Mouse (Mus musculus) limb, embryonic 11.5 days (tissue): Measurements from ENCODE around the gene Aup1. TPM values are rescaled to one million over a fixed set of nuclear protein-coding genes. Genes with fewer than 3 reads are reported as not detected.

Source experiments
- ATAC-seq: fragments of 200-750 bp; cut with Nextera tagmentation; 2 replicates; pipeline ENCODE4 v1.8.0; 2017; ENCODE audit warnings: low read depth; ENCODE audit not compliant: insufficient number of reproducible peaks, low FRiP score, low TSS enrichment
- DNase-seq: peaks from one replicate; pipeline ENCODE4 v3.0.0-alpha.2; 2015; ENCODE audit warnings: low spot score
- H3K27ac ChIP-seq: fragments of 300-500 bp; sonication (generic); replicated peaks from 2 replicates; pipeline ENCODE4 v1.5.1; 2014; ENCODE audit warnings: low read depth, mild to moderate bottlenecking, low read length
- H3K27me3 ChIP-seq: fragments of 300-500 bp; sonication (generic); 2 replicates; pipeline ENCODE4 v1.6.1; 2014; ENCODE audit warnings: mild to moderate bottlenecking, low read length, mixed read lengths; ENCODE audit not compliant: control insufficient read depth, insufficient read depth
- H3K36me3 ChIP-seq: fragments of 300-500 bp; sonication (generic); 2 replicates; pipeline ENCODE4 v1.6.1; 2014; ENCODE audit warnings: mild to moderate bottlenecking, low read length, moderate library complexity, mixed read lengths; ENCODE audit not compliant: control insufficient read depth, insufficient read depth
- H3K4me1 ChIP-seq: fragments of 300-500 bp; sonication (generic); 2 replicates; pipeline ENCODE4 v1.6.1; 2014; ENCODE audit warnings: low read length, mixed read lengths; ENCODE audit not compliant: control insufficient read depth, insufficient read depth
- H3K4me2 ChIP-seq: fragments of 300-500 bp; sonication (generic); 2 replicates; pipeline ENCODE4 v1.6.1; 2014; ENCODE audit warnings: low read depth, mild to moderate bottlenecking, moderate library complexity; ENCODE audit not compliant: severe bottlenecking
- H3K4me3 ChIP-seq: fragments of 300-500 bp; sonication (generic); 2 replicates; pipeline ENCODE4 v1.5.1; 2014; ENCODE audit warnings: low read depth, low read length
- H3K9ac ChIP-seq: fragments of 300-500 bp; sonication (generic); 2 replicates; pipeline ENCODE4 v1.6.1; 2014; ENCODE audit warnings: mild to moderate bottlenecking, low read length
- H3K9me3 ChIP-seq: fragments of 300-500 bp; sonication (generic); 2 replicates; pipeline ENCODE4 v1.6.1; 2016; ENCODE audit warnings: low read length; ENCODE audit not compliant: control insufficient read depth
- WGBS: fragments of 180-500 bp; shearing (Covaris S2); extraction: QIAGEN DNeasy Blood & Tissue Kit; methylation state at CpG from one replicate; pipeline ENCODE4 v1.1.7; 2014; 5-methylcytosine and 5-hydroxymethylcytosine counted together
- polyA plus RNA-seq: library from polyadenylated mRNA; unstranded; fragments of >200 nt; fragmentation: Nextera tagmentation; extraction: Ambion mirVana; gene quantifications from 2 replicates; pipeline ENCODE4 v1.2.1, GENCODE M21; 2014

Gene Aup1
- 122 and 123 TPM in 2 replicates for polyA plus RNA-seq

- Histone ChIP-seq H3K4me1 (peaks cover 14% of the 10 kb centered on the region), H3K4me3 (peak within 1 kb of the TSS; percentile 99), H3K36me3 (peaks cover 10% of the 10 kb centered on the region; the same call in 1 of the 2 replicates), H3K4me2 (peak within 1 kb of the TSS; percentile 92), H3K27ac (peak within 1 kb of the TSS; percentile 81), H3K9ac (peak within 1 kb of the TSS; percentile 94), H3K27me3 (no peaks in the 10 kb centered on the region), H3K9me3 (no peaks in the 10 kb centered on the region)
- WGBS: under 1% methylated on average over 64 of the region's 64 CpGs
- DNase-seq: peak; percentile 97
- peak; percentile 90 for ATAC-seq
Observed at GRCm38 (mm10) chr6:83054074-83054851, at the start of gene Aup1. TSS of gene Aup1 (plus strand) at chr6:83054521.

- H3K36me3 ChIP-seq: no peaks in the 10 kb centered on the region
- 75% methylated on average over 7 of the region's 7 CpGs for WGBS
- ATAC-seq: no peak
- no peak overlapping the region for H3K4me2 ChIP-seq
- H3K9me3 ChIP-seq: no peaks in the 10 kb centered on the region
- no peak for DNase-seq
- no peak overlapping the region for H3K27ac ChIP-seq
- no peak overlapping the region for H3K9ac ChIP-seq
- no peaks in the 10 kb centered on the region for H3K4me1 ChIP-seq
- H3K4me3 ChIP-seq: no peak overlapping the region
- H3K27me3 ChIP-seq: no peaks in the 10 kb centered on the region
Observed at GRCm38 (mm10) chr6:83004872-83005271, 49.4 kb upstream of the Aup1 start.

GRCm38 (mm10) chr6:83005444-83006011 lies 48.8 kb upstream of the Aup1 start:
- Histone ChIP-seq H3K27ac (no peak overlapping the region), H3K4me1 (no peaks in the 10 kb centered on the region), H3K9me3 (no peaks in the 10 kb centered on the region), H3K9ac (no peak overlapping the region), H3K36me3 (no peaks in the 10 kb centered on the region), H3K27me3 (no peaks in the 10 kb centered on the region), H3K4me3 (no peak overlapping the region), H3K4me2 (no peak overlapping the region)
- DNase-seq (no peak), ATAC-seq (no peak)
- WGBS: 73% methylated on average over 10 of the region's 10 CpGs

- Histone ChIP-seq H3K9ac (no peak overlapping the region), H3K4me3 (no peak overlapping the region), H3K4me2 (no peak overlapping the region), H3K27ac (no peak overlapping the region), H3K9me3 (no peaks in the 10 kb centered on the region), H3K4me1 (no peaks in the 10 kb centered on the region), H3K27me3 (no peaks in the 10 kb centered on the region), H3K36me3 (no peaks in the 10 kb centered on the region)
- ATAC-seq: no peak
- 88% methylated on average over 6 of the region's 6 CpGs for WGBS
- no peak for DNase-seq
Observed at GRCm38 (mm10) chr6:83006114-83006513, 48.2 kb upstream of the Aup1 start.

GRCm38 (mm10) chr6:83008659-83009058 lies 45.7 kb upstream of the Aup1 start:
- no peak overlapping the region for H3K4me2 ChIP-seq
- no peak overlapping the region for H3K4me3 ChIP-seq
- no peak overlapping the region for H3K27ac ChIP-seq
- H3K36me3 ChIP-seq: no peaks in the 10 kb centered on the region
- ATAC-seq (no peak), DNase-seq (no peak)
- no peaks in the 10 kb centered on the region for H3K27me3 ChIP-seq
- no peaks in the 10 kb centered on the region for H3K4me1 ChIP-seq
- 42% methylated on average over 3 of the region's 3 CpGs for WGBS
- H3K9me3 ChIP-seq: no peaks in the 10 kb centered on the region
- no peak overlapping the region for H3K9ac ChIP-seq

- Histone ChIP-seq H3K27me3 (no peaks in the 10 kb centered on the region), H3K9ac (no peak overlapping the region), H3K9me3 (no peaks in the 10 kb centered on the region), H3K27ac (no peak overlapping the region), H3K4me2 (no peak overlapping the region), H3K4me1 (no peaks in the 10 kb centered on the region), H3K4me3 (no peak overlapping the region), H3K36me3 (no peaks in the 10 kb centered on the region)
- 72% methylated on average over 7 of the region's 7 CpGs for WGBS
- ATAC-seq: no peak
- no peak for DNase-seq
Observed at GRCm38 (mm10) chr6:83010010-83010409, 44.3 kb upstream of the Aup1 start.

GRCm38 (mm10) chr6:83011255-83011654 lies 43.1 kb upstream of the Aup1 start:
- H3K4me1 ChIP-seq: no peaks in the 10 kb centered on the region
- H3K27ac ChIP-seq: no peak overlapping the region
- no peaks in the 10 kb centered on the region for H3K27me3 ChIP-seq
- no peak overlapping the region for H3K4me3 ChIP-seq
- 91% methylated on average over 7 of the region's 7 CpGs for WGBS
- H3K9me3 ChIP-seq: no peaks in the 10 kb centered on the region
- no peak overlapping the region for H3K4me2 ChIP-seq
- H3K9ac ChIP-seq: no peak overlapping the region
- no peak for DNase-seq
- no peak for ATAC-seq
- H3K36me3 ChIP-seq: no peaks in the 10 kb centered on the region

GRCm38 (mm10) chr6:83011756-83012155 lies 42.6 kb upstream of the Aup1 start:
- no peak for ATAC-seq
- Histone ChIP-seq H3K4me2 (no peak overlapping the region), H3K4me1 (no peaks in the 10 kb centered on the region), H3K4me3 (no peak overlapping the region), H3K27ac (no peak overlapping the region), H3K9me3 (no peaks in the 10 kb centered on the region), H3K36me3 (no peaks in the 10 kb centered on the region), H3K27me3 (no peaks in the 10 kb centered on the region), H3K9ac (no peak overlapping the region)
- DNase-seq: no peak
- WGBS: 80% methylated on average over 6 of the region's 6 CpGs
